Mouse (Mus musculus): ENCODE data around the gene Col4a2. TPM values are rescaled to one million over a fixed set of nuclear protein-coding genes. Genes with fewer than 3 reads are reported as not detected.

Gene Col4a2
- polyA plus RNA-seq, 1 experiment: 36.0 TPM

DNA sequence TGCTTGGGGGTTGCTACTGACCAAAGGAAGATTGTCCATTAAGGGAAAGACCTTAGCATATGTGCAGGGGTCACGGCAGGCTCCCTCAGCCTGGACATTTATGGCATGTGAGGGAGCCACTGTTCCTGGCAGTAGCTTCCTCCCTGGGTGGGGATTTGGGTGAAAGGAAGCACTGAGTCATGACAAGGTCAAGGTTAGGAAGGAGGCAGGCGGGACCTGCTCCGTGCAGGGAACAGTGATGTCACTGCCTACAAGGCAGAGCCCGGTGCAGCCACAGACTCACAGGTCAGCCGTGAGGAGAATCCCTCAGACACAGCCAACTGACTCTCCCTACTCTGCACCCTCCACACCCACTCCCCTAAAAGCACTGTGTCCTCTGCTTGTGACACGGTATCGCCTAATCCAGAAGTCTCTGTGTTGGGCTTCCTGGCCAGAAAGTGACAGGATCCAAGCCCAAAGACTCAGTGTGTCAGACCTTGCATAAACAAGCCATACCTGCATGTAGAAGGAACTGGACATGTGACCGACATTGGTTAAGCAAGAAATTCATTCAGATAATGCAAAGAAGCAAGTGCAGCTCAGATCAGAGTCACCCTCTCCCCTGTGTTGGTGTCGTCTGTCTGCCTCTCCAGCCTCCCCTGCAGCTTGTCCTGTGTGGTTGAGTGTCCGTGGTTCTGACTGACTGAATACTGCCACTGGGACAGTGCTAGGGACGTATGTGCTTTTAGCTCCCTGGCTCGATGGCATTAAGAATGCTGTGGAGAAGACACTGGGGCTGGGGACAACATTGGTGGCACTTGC is 27.9 kb downstream of the Col4a2 start:
- WGBS: 26% methylated on average over 12 of the region's 12 CpGs
- no peaks in the 10 kb centered on the region for H3K36me3 ChIP-seq (ENCODE audit: control insufficient read depth, insufficient read depth, low read length)
- TF ChIP-seq POLR2A (IDR thresholded peaks at IDR 0.05; ENCODE audit: low read depth, low read length) (no peak), CTCF (IDR thresholded peaks at IDR 0.05; ENCODE audit: extremely low read depth, insufficient read depth, insufficient read length, insufficient replicate concordance) (no peak)
- H3K27me3 ChIP-seq (ENCODE audit: control insufficient read depth, insufficient read depth, low read length): no peaks in the 10 kb centered on the region
- H3K4me1 ChIP-seq (ENCODE audit: control insufficient read depth, insufficient read depth, insufficient read length): peaks cover 4% of the 10 kb centered on the region; the same call in 1 of the 2 replicates
- no peak overlapping the region for H3K27ac ChIP-seq (ENCODE audit: insufficient read depth, low read length)
- no peak for DNase-seq (ENCODE audit: low read depth in 1 of 2, low spot score in 2 of 2)
- H3K4me3 ChIP-seq (ENCODE audit: extremely low read depth, insufficient read depth, insufficient read length): no peak overlapping the region

DNA sequence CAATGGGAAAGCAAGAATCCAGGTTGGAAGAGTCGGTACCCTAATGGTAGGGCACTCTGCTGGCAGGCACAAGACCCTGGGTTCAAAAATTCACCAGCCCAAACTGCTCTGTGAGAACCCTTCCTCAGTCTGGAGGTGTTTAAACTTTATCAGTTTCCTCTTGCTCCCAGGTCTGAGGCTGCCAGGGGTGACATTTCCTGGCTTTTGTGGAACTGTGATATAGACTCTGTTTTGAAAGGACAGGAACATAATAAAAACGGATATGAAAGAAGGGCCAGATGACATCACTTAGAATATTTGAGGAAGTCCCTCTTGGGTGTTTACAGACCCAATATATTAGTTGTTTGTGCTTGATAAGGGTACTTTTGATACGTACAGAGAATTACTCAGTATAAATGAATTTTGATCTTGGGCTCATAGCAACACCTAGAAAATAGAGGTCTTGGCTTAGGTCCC is 28.5 kb downstream of the Col4a2 start:
- TF ChIP-seq CTCF (IDR thresholded peaks at IDR 0.05; ENCODE audit: extremely low read depth, insufficient read depth, insufficient read length, insufficient replicate concordance) (no peak), POLR2A (IDR thresholded peaks at IDR 0.05; ENCODE audit: low read depth, low read length) (no peak)
- Histone ChIP-seq H3K4me3 (ENCODE audit: extremely low read depth, insufficient read depth, insufficient read length) (no peak overlapping the region), H3K36me3 (ENCODE audit: control insufficient read depth, insufficient read depth, low read length) (no peaks in the 10 kb centered on the region), H3K4me1 (ENCODE audit: control insufficient read depth, insufficient read depth, insufficient read length) (peaks cover 4% of the 10 kb centered on the region; the same call in 1 of the 2 replicates), H3K27ac (ENCODE audit: insufficient read depth, low read length) (no peak overlapping the region), H3K27me3 (ENCODE audit: control insufficient read depth, insufficient read depth, low read length) (no peaks in the 10 kb centered on the region)
- no peak for DNase-seq (ENCODE audit: low read depth in 1 of 2, low spot score in 2 of 2)
- 9% methylated on average over 3 of the region's 3 CpGs for WGBS

DNA sequence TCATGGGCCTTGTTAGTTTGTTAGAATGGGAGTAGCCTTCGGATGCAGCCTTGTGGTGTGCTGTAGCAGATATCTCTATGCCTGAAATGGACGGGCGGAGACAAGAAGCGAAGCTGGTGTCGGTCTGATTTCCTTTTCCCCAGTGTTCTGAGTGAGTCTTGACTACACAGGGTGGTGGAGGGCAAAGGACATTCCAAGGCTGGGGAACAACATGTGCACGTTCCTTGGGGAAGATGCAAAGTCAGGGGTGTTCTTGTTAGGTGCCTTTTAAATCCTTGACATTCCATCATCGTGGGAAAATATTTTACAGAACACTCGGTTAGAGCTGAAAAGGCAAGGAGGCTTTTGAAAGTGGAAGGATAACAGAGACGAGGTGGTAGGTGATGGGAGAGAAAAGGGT is 31.9 kb downstream of the Col4a2 start:
- no peak for DNase-seq (ENCODE audit: low read depth in 1 of 2, low spot score in 2 of 2)
- TF ChIP-seq POLR2A (IDR thresholded peaks at IDR 0.05; ENCODE audit: low read depth, low read length) (no peak), CTCF (IDR thresholded peaks at IDR 0.05; ENCODE audit: extremely low read depth, insufficient read depth, insufficient read length, insufficient replicate concordance) (no peak)
- no peak overlapping the region for H3K4me3 ChIP-seq (ENCODE audit: extremely low read depth, insufficient read depth, insufficient read length)
- H3K4me1 ChIP-seq (ENCODE audit: control insufficient read depth, insufficient read depth, insufficient read length): peaks cover 4% of the 10 kb centered on the region; the same call in 1 of the 2 replicates
- H3K36me3 ChIP-seq (ENCODE audit: control insufficient read depth, insufficient read depth, low read length): no peaks in the 10 kb centered on the region
- 88% methylated on average over 9 of the region's 9 CpGs for WGBS
- no peak overlapping the region for H3K27ac ChIP-seq (ENCODE audit: insufficient read depth, low read length)
- H3K27me3 ChIP-seq (ENCODE audit: control insufficient read depth, insufficient read depth, low read length): no peaks in the 10 kb centered on the region

DNA sequence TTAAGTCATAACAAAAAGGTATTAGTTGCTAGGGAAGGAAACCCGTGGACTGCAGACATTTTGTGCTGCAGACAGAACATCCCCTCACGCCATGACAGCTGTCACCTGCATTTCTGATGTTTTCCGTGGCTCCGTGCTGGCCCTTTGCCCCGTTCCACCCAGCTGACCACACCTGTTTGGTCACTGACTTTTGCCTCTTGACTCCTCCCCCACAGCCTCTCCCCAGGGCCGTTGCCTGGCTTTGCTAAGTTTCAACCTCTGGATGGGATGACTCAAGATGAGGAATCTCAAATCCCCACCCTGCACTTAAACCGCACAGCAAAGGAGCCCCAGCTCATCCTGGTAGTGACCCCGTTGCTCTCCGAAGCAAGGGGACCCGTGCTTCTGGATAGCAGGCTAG is 33.6 kb downstream of the Col4a2 start:
- H3K4me1 ChIP-seq (ENCODE audit: control insufficient read depth, insufficient read depth, insufficient read length): no peaks in the 10 kb centered on the region
- no peak for DNase-seq (ENCODE audit: low read depth in 1 of 2, low spot score in 2 of 2)
- no peaks in the 10 kb centered on the region for H3K27me3 ChIP-seq (ENCODE audit: control insufficient read depth, insufficient read depth, low read length)
- H3K36me3 ChIP-seq (ENCODE audit: control insufficient read depth, insufficient read depth, low read length): no peaks in the 10 kb centered on the region
- H3K4me3 ChIP-seq (ENCODE audit: extremely low read depth, insufficient read depth, insufficient read length): no peak overlapping the region
- no peak overlapping the region for H3K27ac ChIP-seq (ENCODE audit: insufficient read depth, low read length)
- 90% methylated on average over 10 of the region's 10 CpGs for WGBS
- TF ChIP-seq POLR2A (IDR thresholded peaks at IDR 0.05; ENCODE audit: low read depth, low read length) (no peak), CTCF (IDR thresholded peaks at IDR 0.05; ENCODE audit: extremely low read depth, insufficient read depth, insufficient read length, insufficient replicate concordance) (no peak)

DNA sequence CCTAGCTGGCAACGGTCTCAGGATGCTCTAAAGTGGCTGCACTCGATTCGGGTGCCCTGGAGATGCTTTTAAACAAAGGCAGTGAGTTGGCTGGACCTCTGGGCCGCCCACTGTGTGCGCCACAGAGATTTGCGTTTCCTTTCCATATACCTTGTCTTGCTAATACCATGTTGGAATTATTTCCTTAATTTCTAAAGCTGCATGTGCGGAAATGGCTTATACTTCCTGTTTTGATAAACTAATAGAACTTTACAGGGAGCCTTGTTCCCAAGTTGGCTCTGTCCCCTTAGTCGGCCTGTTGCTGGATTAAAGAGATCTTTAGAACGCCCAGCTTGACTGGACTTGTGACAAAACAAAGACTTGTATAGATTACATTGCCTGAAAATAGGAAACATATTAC is 35.1 kb downstream of the Col4a2 start:
- Histone ChIP-seq H3K36me3 (ENCODE audit: control insufficient read depth, insufficient read depth, low read length) (no peaks in the 10 kb centered on the region), H3K4me1 (ENCODE audit: control insufficient read depth, insufficient read depth, insufficient read length) (no peaks in the 10 kb centered on the region), H3K4me3 (ENCODE audit: extremely low read depth, insufficient read depth, insufficient read length) (no peak overlapping the region), H3K27ac (ENCODE audit: insufficient read depth, low read length) (no peak overlapping the region), H3K27me3 (ENCODE audit: control insufficient read depth, insufficient read depth, low read length) (no peaks in the 10 kb centered on the region)
- DNase-seq (ENCODE audit: low read depth in 1 of 2, low spot score in 2 of 2): no peak
- WGBS: 73% methylated on average over 9 of the region's 9 CpGs
- TF ChIP-seq CTCF (IDR thresholded peaks at IDR 0.05; ENCODE audit: extremely low read depth, insufficient read depth, insufficient read length, insufficient replicate concordance): no peak
- TF ChIP-seq POLR2A (IDR thresholded peaks at IDR 0.05; ENCODE audit: low read depth, low read length): no peak

DNA sequence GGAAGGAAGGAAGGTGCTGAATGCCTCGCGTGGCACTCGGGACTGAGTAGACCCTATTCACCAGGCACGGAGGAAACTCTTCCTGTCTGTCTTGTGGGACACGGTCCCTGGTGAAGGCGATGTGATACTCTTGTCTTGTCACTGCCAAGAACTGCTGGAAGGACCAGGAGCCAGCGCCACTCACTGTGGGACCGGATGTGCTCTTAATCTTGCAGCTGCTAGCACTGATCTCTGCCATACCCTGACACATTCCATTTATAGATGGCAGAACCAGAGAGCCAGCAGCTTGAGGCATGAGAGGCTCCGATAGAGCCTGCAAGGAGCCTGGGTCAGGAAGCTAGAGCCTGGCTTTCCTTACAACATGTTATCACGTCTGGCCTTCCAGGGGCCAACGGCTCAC is 36.0 kb downstream of the Col4a2 start:
- Histone ChIP-seq H3K27ac (ENCODE audit: insufficient read depth, low read length) (no peak overlapping the region), H3K36me3 (ENCODE audit: control insufficient read depth, insufficient read depth, low read length) (no peaks in the 10 kb centered on the region), H3K27me3 (ENCODE audit: control insufficient read depth, insufficient read depth, low read length) (no peaks in the 10 kb centered on the region), H3K4me3 (ENCODE audit: extremely low read depth, insufficient read depth, insufficient read length) (no peak overlapping the region), H3K4me1 (ENCODE audit: control insufficient read depth, insufficient read depth, insufficient read length) (no peaks in the 10 kb centered on the region)
- TF ChIP-seq CTCF (IDR thresholded peaks at IDR 0.05; ENCODE audit: extremely low read depth, insufficient read depth, insufficient read length, insufficient replicate concordance) (no peak), POLR2A (IDR thresholded peaks at IDR 0.05; ENCODE audit: low read depth, low read length) (no peak)
- DNase-seq (ENCODE audit: low read depth in 1 of 2, low spot score in 2 of 2): no peak
- WGBS: 75% methylated on average over 11 of the region's 11 CpGs

DNA sequence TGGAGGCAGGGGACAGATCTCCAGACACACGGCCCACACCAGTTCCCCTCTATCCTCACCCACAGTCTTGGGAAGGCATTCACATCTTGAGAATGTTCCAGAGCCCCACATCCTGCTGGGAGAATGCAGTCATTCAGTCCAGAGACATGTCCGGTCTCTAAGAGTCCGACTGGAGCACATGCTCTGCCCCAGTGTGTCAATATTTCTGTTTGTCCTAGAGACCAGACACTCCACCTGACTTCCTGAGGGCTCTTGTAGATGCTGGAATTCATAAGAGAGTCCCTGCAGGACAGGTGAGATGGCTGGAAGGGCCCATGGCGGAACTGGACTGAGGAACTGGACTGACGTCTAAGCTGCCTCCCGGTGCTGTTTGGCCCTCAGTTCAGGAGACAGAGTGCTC is 38.8 kb downstream of the Col4a2 start:
- Histone ChIP-seq H3K4me3 (ENCODE audit: extremely low read depth, insufficient read depth, insufficient read length) (no peak overlapping the region), H3K36me3 (ENCODE audit: control insufficient read depth, insufficient read depth, low read length) (no peaks in the 10 kb centered on the region), H3K4me1 (ENCODE audit: control insufficient read depth, insufficient read depth, insufficient read length) (no peaks in the 10 kb centered on the region), H3K27me3 (ENCODE audit: control insufficient read depth, insufficient read depth, low read length) (no peaks in the 10 kb centered on the region), H3K27ac (ENCODE audit: insufficient read depth, low read length) (no peak overlapping the region)
- DNase-seq (ENCODE audit: low read depth in 1 of 2, low spot score in 2 of 2): no peak
- WGBS: 90% methylated on average over 6 of the region's 6 CpGs
- TF ChIP-seq CTCF (IDR thresholded peaks at IDR 0.05; ENCODE audit: extremely low read depth, insufficient read depth, insufficient read length, insufficient replicate concordance): no peak
- TF ChIP-seq POLR2A (IDR thresholded peaks at IDR 0.05; ENCODE audit: low read depth, low read length): no peak
